11 mouse cellular contexts compared by ENCODE assay signal in genomic region chr4:72946369-72946981, GRCm38 (mm10).
DNase-seq lines count a peak whose midpoint lies in the region; ATAC-seq and TF ChIP-seq lines count a peak whose summit lies in the region.
"Had no signal": no experiment of that assay in that cellular context is flagged by ENCODE, and none has a peak within 500 bp of the region (broad histone marks: within the 10 kb centered on the region; RNA-seq: fewer than 3 reads in every experiment).

No protein-coding gene starts in this region.

- no peak overlapping the region for H3K27ac ChIP-seq in hindbrain, embryonic 10.5 days
- H3K27ac ChIP-seq in hindbrain, embryonic 13.5 days = no peak overlapping the region
- H3K27ac ChIP-seq in limb, embryonic 14.5 days (replicated peaks; ENCODE audit: low read depth, low read length) = no peak overlapping the region
- H3K27ac ChIP-seq in midbrain, embryonic 14.5 days (replicated peaks; ENCODE audit: low read depth, low read length) = no peak overlapping the region
- H3K27ac ChIP-seq: macrophage; neural tube, embryonic 13.5 days had no signal

- H3K4me2 ChIP-seq in hindbrain, embryonic 13.5 days = no peak overlapping the region
- H3K4me2 ChIP-seq in limb, embryonic 14.5 days (replicated peaks; ENCODE audit: low read depth, low read length, severe bottlenecking) = no peak overlapping the region
- H3K4me2 ChIP-seq in midbrain, embryonic 14.5 days (ENCODE audit: low read length) = no peak overlapping the region
- H3K4me2 ChIP-seq: neural tube, embryonic 13.5 days had no signal

- peak; percentile 45 for DNase-seq in hindbrain, embryonic 10.5 days (ENCODE audit: low spot score)
- DNase-seq in adipocyte (ENCODE audit: low spot score) = peak; percentile 9
- DNase-seq in fibroblast of lung, adult 2 months (ENCODE audit: low read depth) = peak; percentile 79
- DNase-seq in limb, embryonic 14.5 days (ENCODE audit: low spot score) = peak; percentile 91
- DNase-seq in right cerebral cortex, postnatal 10 days (ENCODE audit: low spot score in 2 of 2) = no peak
- DNase-seq in midbrain, embryonic 14.5 days = no peak
- DNase-seq in adrenal gland, postnatal 25 days = no peak

- no peak for ATAC-seq in hindbrain, embryonic 13.5 days (ENCODE audit: low FRiP score)
- ATAC-seq in limb, embryonic 14.5 days (ENCODE audit: low FRiP score, low read depth) = peak; percentile 92
- no peak for ATAC-seq in midbrain, embryonic 14.5 days (ENCODE audit: low FRiP score, low TSS enrichment)

- 61% methylated on average over 7 of the region's 7 CpGs for WGBS in hindbrain, embryonic 10.5 days
- WGBS in hindbrain, embryonic 13.5 days = 68% methylated on average over 7 of the region's 7 CpGs
- 9% methylated on average over 7 of the region's 7 CpGs for WGBS in limb, embryonic 14.5 days
- 87% methylated on average over 7 of the region's 7 CpGs for WGBS in midbrain, embryonic 14.5 days

- no peaks in the 10 kb centered on the region for H3K36me3 ChIP-seq in hindbrain, embryonic 10.5 days
- H3K36me3 ChIP-seq in hindbrain, embryonic 13.5 days = no peaks in the 10 kb centered on the region
- H3K36me3 ChIP-seq in limb, embryonic 14.5 days (ENCODE audit: control insufficient read depth, insufficient read depth, low read length) = no peaks in the 10 kb centered on the region
- H3K36me3 ChIP-seq in midbrain, embryonic 14.5 days (ENCODE audit: control insufficient read depth, insufficient read depth, low read length) = no peaks in the 10 kb centered on the region
- H3K36me3 ChIP-seq: neural tube, embryonic 13.5 days had no signal

- no peak for TF ChIP-seq POLR2A in limb, embryonic 14.5 days (IDR thresholded peaks at IDR 0.05; ENCODE audit: borderline replicate concordance, extremely low read depth, insufficient read depth, insufficient read length)

- H3K9me3 ChIP-seq in hindbrain, embryonic 10.5 days = no peaks in the 10 kb centered on the region
- H3K9me3 ChIP-seq in hindbrain, embryonic 13.5 days = no peaks in the 10 kb centered on the region
- no peaks in the 10 kb centered on the region for H3K9me3 ChIP-seq in limb, embryonic 14.5 days (ENCODE audit: control insufficient read depth, low read length)
- H3K9me3 ChIP-seq in midbrain, embryonic 14.5 days (ENCODE audit: control insufficient read depth, low read length) = no peaks in the 10 kb centered on the region
- H3K9me3 ChIP-seq: neural tube, embryonic 13.5 days had no signal

- H3K4me1 ChIP-seq in hindbrain, embryonic 10.5 days (replicated peaks) = no peaks in the 10 kb centered on the region
- H3K4me1 ChIP-seq in hindbrain, embryonic 13.5 days (replicated peaks) = no peaks in the 10 kb centered on the region
- peaks cover 4% of the 10 kb centered on the region; the same call in 1 of the 2 replicates for H3K4me1 ChIP-seq in limb, embryonic 14.5 days (ENCODE audit: control insufficient read depth, insufficient read depth, low read length)
- H3K4me1 ChIP-seq in midbrain, embryonic 14.5 days (ENCODE audit: control insufficient read depth, insufficient read depth, low read length) = no peaks in the 10 kb centered on the region
- H3K4me1 ChIP-seq: neural tube, embryonic 13.5 days had no signal

- H3K9ac ChIP-seq in hindbrain, embryonic 13.5 days = no peak overlapping the region
- no peak overlapping the region for H3K9ac ChIP-seq in limb, embryonic 14.5 days (ENCODE audit: low read depth, low read length, severe bottlenecking)
- no peak overlapping the region for H3K9ac ChIP-seq in midbrain, embryonic 14.5 days (replicated peaks; ENCODE audit: low read length)
- H3K9ac ChIP-seq: neural tube, embryonic 13.5 days had no signal

- no peaks in the 10 kb centered on the region for H3K27me3 ChIP-seq in hindbrain, embryonic 10.5 days (ENCODE audit: insufficient read depth, poor library complexity, severe bottlenecking)
- no peaks in the 10 kb centered on the region for H3K27me3 ChIP-seq in hindbrain, embryonic 13.5 days
- H3K27me3 ChIP-seq in limb, embryonic 14.5 days (ENCODE audit: control insufficient read depth, insufficient read depth, low read length) = no peaks in the 10 kb centered on the region
- H3K27me3 ChIP-seq in midbrain, embryonic 14.5 days (ENCODE audit: control insufficient read depth, insufficient read depth, low read length) = no peaks in the 10 kb centered on the region
- H3K27me3 ChIP-seq: neural tube, embryonic 13.5 days had no signal

- no peak overlapping the region for H3K4me3 ChIP-seq in hindbrain, embryonic 10.5 days
- H3K4me3 ChIP-seq in hindbrain, embryonic 13.5 days = no peak overlapping the region
- H3K4me3 ChIP-seq in limb, embryonic 14.5 days (replicated peaks; ENCODE audit: low read length) = no peak overlapping the region
- no peak overlapping the region for H3K4me3 ChIP-seq in midbrain, embryonic 14.5 days (replicated peaks; ENCODE audit: low read depth, low read length)
- H3K4me3 ChIP-seq: erythroblast, embryonic 14.5 days; neural tube, embryonic 13.5 days had no signal

Comparison
In these comparisons a context has a peak if more than half of its experiments do, and no peak if none do; other contexts are left out.
1. DNase-seq: peak in hindbrain, embryonic 10.5 days (single experiment), adipocyte (single experiment), fibroblast of lung, adult 2 months (single experiment) and limb, embryonic 14.5 days (single experiment); none in right cerebral cortex, postnatal 10 days (0 of 2), midbrain, embryonic 14.5 days (single experiment) and adrenal gland, postnatal 25 days (single experiment).